Mouse (Mus musculus): ENCODE measurements around the gene Zfp536. TPM values are rescaled to one million over a fixed set of nuclear protein-coding genes. Genes with fewer than 3 reads are reported as not detected.
A peak's percentile ranks its signal among the peaks of the same experiment; 100 is the strongest.
"Not testable (repeated sequence)": the region's sequence is repeated elsewhere in the genome, so short reads cannot be mapped to it uniquely, and the experiment has no call there.

Gene Zfp536
- polyA plus RNA-seq, 1 experiment from 2014 or later, result 34.5 TPM

DNA sequence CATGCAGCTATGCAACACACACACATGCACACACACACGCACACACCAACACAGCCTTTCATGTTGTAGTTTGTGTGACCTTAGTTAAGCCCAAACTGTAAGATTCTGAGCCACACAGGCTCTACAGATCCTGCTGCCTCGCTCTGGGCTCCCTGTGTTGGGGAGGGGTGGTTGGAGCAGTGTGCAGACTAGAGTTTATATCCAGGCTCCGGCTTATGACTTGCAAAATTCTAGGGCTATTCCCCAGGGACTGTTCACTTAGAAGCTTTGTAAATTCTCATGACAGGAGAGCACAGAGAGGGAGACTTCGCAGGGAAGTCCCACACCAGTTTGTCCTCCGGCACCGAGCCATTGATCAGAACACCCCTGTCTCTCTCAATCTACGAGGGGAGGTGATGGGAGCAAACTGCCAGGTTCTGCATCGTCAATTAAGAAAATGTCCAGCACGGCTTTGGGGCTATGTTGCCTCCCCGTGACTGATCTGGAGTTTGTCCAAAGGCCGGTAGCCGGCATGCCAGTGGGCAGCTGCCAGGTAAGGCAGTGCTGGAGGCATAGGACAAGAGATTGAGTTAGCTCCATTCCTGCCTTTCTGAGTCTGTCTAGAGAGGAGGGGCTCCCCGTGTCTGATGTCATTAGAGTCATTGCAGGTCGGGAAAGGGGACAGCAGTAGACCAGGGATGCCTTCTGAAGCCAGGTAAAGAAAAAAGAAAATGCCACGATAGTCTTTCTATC lies 54.6 kb downstream of the Zfp536 start:
- H3K9me3 ChIP-seq (replicated peaks), result no peaks in the 10 kb centered on the region
- ATAC-seq (ENCODE audit: low FRiP score), result peak; percentile 27; the same call in 1 of the 2 replicates
- no peaks in the 10 kb centered on the region for H3K36me3 ChIP-seq
- H3K9ac ChIP-seq (replicated peaks), result no peak overlapping the region
- peaks cover 25% of the 10 kb centered on the region for H3K4me1 ChIP-seq
- WGBS, result 55% methylated on average over 15 of the region's 15 CpGs
- H3K4me3 ChIP-seq (replicated peaks), result no peak overlapping the region
- no peak overlapping the region for H3K27ac ChIP-seq (replicated peaks)
- H3K27me3 ChIP-seq (replicated peaks), result no peaks in the 10 kb centered on the region
- H3K4me2 ChIP-seq, result no peak overlapping the region

DNA sequence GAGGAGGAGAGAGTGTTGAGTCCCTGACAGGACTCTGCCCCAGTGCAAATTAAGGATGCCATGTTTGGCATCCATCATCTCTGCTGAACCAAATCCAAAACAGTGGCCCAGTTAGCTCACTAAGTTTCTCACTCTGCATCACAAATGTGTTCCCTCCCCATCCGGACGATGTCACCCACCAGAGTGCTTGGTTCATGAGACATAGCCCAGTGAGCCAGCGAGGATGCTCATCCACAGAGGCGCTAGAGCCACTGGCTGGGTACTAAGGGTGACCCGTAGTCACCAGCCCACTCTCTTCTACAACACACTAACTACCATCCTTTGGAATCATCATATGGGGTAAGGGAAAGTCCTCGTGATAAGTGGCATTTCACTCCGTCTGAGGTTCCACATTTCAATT lies 56.4 kb downstream of the Zfp536 start:
- peaks cover 12% of the 10 kb centered on the region for H3K4me1 ChIP-seq
- H3K9me3 ChIP-seq (replicated peaks), result no peaks in the 10 kb centered on the region
- H3K9ac ChIP-seq (replicated peaks), result no peak overlapping the region
- H3K27me3 ChIP-seq (replicated peaks), result no peaks in the 10 kb centered on the region
- no peak for ATAC-seq (ENCODE audit: low FRiP score)
- no peak overlapping the region for H3K27ac ChIP-seq (replicated peaks)
- no peak overlapping the region for H3K4me2 ChIP-seq
- no peaks in the 10 kb centered on the region for H3K36me3 ChIP-seq
- WGBS, result 93% methylated on average over 7 of the region's 7 CpGs
- no peak overlapping the region for H3K4me3 ChIP-seq (replicated peaks)

DNA sequence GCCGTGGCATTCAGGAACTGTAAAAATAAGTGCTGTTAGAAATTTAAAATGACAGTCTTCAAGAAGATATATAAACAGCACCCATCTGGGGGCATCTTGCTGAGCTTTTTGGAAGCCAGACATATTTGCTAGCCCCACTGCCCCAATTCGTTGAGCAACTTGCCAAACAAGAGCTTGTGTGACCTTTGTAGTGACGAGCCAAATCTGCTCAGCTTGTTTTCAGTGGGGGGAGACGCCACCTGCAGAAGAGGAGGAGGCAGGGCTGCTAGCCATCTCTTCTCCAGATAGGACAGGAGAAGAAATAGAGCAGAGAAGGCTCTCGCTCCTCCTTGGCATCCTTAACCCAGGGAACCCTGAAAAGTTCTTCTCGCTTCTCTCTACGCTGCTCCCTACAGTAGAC lies 56.8 kb downstream of the Zfp536 start:
- H3K4me1 ChIP-seq, result peaks cover 11% of the 10 kb centered on the region
- H3K4me3 ChIP-seq (replicated peaks), result no peak overlapping the region
- no peak overlapping the region for H3K9ac ChIP-seq (replicated peaks)
- no peaks in the 10 kb centered on the region for H3K9me3 ChIP-seq (replicated peaks)
- no peak overlapping the region for H3K27ac ChIP-seq (replicated peaks)
- no peaks in the 10 kb centered on the region for H3K36me3 ChIP-seq
- H3K4me2 ChIP-seq, result no peak overlapping the region
- WGBS, result 82% methylated on average over 7 of the region's 7 CpGs
- ATAC-seq (ENCODE audit: low FRiP score), result no peak
- no peaks in the 10 kb centered on the region for H3K27me3 ChIP-seq (replicated peaks)

DNA sequence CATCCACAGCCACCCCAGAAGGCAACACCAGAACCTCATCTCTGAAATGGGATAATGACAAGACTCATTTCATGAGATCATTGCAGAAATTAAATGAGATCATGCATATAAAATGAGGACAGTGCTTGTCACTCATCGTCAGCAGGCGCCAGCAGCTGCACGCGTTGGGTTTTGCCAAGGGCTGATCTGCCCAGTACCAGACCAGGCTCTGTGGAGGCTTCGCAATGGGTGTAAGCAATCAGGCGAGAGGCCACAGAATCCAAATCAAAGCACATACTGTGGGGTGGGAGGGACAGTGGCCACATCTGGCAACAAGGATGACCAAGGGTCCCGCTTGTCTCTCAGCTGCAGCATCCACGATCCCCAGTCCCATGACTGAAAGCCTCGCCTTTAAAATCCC lies 69.0 kb downstream of the Zfp536 start:
- no peak overlapping the region for H3K4me2 ChIP-seq
- H3K36me3 ChIP-seq, result no peaks in the 10 kb centered on the region
- no peak overlapping the region for H3K27ac ChIP-seq (replicated peaks)
- no peak for ATAC-seq (ENCODE audit: low FRiP score)
- no peak overlapping the region for H3K9ac ChIP-seq (replicated peaks)
- peaks cover 5% of the 10 kb centered on the region for H3K4me1 ChIP-seq
- no peaks in the 10 kb centered on the region for H3K9me3 ChIP-seq (replicated peaks)
- 80% methylated on average over 9 of the region's 9 CpGs for WGBS
- H3K27me3 ChIP-seq (replicated peaks), result no peaks in the 10 kb centered on the region
- H3K4me3 ChIP-seq (replicated peaks), result no peak overlapping the region

DNA sequence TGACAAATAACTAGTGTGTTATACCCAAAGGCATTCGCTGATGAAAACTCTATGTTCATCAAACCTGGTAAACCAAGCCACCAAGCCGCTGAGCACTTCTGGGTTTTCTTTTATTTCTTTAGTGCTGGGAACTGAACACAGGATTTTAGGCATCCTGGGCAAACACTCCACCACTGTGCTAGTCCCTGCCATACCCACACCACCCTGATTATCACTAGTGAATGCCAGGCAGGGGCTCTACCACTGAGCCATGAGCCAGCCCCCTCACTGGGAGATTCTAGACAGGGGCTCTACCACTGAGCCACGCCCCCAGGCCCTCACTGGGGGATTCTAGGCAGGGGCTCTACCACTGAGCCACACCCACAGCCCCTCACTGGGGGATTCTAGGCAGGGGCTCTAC lies 76.1 kb downstream of the Zfp536 start:
- H3K9me3 ChIP-seq (replicated peaks); ATAC-seq (ENCODE audit: low FRiP score): not testable (repeated sequence)
- 95% methylated on average over 3 of the region's 3 CpGs for WGBS

DNA sequence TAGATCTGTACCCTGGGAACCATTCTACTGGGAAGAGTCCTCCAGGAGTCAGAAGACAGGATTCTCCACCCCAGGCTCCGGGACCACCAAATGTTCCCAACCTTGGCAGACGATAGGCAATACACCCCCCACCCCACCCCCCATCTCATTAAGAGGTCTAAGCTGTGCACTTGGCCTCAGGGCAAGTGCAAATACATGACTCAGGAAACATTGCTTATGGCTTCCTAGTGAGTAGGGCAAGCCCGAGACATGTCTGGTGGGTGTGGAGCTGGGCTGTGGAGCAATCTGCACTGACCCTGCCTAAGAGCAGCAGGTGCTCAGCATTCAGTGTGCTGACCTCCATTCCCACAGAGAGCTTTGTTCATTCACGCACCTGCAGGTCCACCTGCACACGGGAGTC lies 78.4 kb downstream of the Zfp536 start:
- H3K4me1 ChIP-seq, result peaks cover 22% of the 10 kb centered on the region
- no peak overlapping the region for H3K9ac ChIP-seq (replicated peaks)
- no peak overlapping the region for H3K4me2 ChIP-seq
- H3K9me3 ChIP-seq (replicated peaks), result no peaks in the 10 kb centered on the region
- H3K4me3 ChIP-seq (replicated peaks), result no peak overlapping the region
- no peaks in the 10 kb centered on the region for H3K36me3 ChIP-seq
- 53% methylated on average over 5 of the region's 5 CpGs for WGBS
- no peak for ATAC-seq (ENCODE audit: low FRiP score)
- H3K27me3 ChIP-seq (replicated peaks), result no peaks in the 10 kb centered on the region
- no peak overlapping the region for H3K27ac ChIP-seq (replicated peaks)

More for the DNA sequence above, 76.1 kb downstream of the Zfp536 start:
- H3K4me1 ChIP-seq, result peaks cover 14% of the 10 kb centered on the region
- H3K27me3 ChIP-seq (replicated peaks); H3K36me3 ChIP-seq; H3K9ac ChIP-seq (replicated peaks); H3K4me3 ChIP-seq (replicated peaks); H3K4me2 ChIP-seq; H3K27ac ChIP-seq (replicated peaks): not testable (repeated sequence)

DNA sequence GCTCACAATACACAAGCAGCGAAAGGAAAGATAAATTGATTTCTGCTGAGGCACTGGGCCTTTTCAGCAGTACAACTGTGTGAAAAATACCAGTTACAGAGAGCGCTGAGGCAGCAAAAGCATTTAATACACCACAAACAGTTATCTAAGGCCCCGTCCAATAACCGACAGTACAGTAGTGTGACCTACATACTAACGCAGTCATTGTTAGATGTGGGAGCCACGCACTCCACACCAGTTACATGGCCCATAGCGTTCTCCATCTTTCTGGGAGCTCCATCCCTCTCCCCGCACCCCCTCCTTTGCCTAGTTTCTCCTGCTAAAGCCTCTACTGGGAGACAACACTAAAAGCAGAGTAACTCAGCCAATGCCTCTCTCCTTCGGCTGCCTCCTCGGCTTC lies 82.8 kb downstream of the Zfp536 start:
- peaks cover 39% of the 10 kb centered on the region for H3K4me1 ChIP-seq
- WGBS, result 24% methylated on average over 10 of the region's 10 CpGs
- ATAC-seq (ENCODE audit: low FRiP score), result no peak
- peak overlapping the region; percentile 51; the same call in 1 of the 2 replicates for H3K27ac ChIP-seq (replicated peaks)
- no peak overlapping the region; the same call in 1 of the 2 replicates for H3K4me2 ChIP-seq
- H3K9ac ChIP-seq (replicated peaks), result no peak overlapping the region
- H3K9me3 ChIP-seq (replicated peaks), result no peaks in the 10 kb centered on the region
- H3K27me3 ChIP-seq (replicated peaks), result no peaks in the 10 kb centered on the region
- H3K36me3 ChIP-seq, result no peaks in the 10 kb centered on the region
- H3K4me3 ChIP-seq (replicated peaks), result no peak overlapping the region

DNA sequence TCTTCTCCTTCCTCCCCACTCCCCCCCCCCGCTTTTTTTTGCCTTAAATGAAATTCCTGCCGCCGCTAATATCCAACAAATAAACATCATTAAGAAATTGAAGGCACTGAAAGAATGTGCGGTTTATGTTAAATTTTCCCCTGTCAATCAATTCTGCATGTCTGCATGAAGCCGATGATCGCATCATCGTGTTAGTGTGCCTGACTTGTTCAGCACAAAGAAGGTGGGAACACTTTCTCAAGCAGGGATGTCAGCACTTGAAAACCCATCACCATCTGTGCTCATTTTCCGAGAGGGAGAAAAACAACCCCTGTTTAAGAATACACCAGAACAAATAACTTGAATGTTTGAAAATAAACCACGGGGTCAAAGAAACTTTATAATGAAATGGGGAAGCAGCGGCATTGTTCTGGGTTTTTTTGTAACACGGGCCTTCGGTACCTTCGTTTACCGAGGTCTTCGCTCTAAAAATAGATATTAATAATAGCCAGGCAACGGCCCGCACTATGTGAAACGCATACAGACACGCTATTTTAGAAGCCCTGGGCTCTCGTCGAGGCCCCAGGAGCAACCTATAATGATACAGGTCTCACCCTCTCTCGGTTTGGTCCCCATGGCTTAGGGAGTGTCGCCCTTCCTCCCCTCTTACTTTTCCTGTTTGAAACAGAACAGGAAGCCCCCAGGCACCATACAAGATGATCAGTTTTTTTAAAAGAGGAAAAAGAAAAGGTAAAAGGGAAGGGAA lies 83.7 kb downstream of the Zfp536 start:
- H3K4me3 ChIP-seq (replicated peaks), result 0 out of 2 replicates have a peak overlapping the region, but pooled peaks have one; percentile 5
- H3K4me1 ChIP-seq, result peaks cover 33% of the 10 kb centered on the region
- no peak overlapping the region for H3K9ac ChIP-seq (replicated peaks)
- no peak for ATAC-seq (ENCODE audit: low FRiP score)
- H3K36me3 ChIP-seq, result no peaks in the 10 kb centered on the region
- no peaks in the 10 kb centered on the region for H3K9me3 ChIP-seq (replicated peaks)
- no peaks in the 10 kb centered on the region for H3K27me3 ChIP-seq (replicated peaks)
- 12% methylated on average over 23 of the region's 23 CpGs for WGBS
- no peak overlapping the region for H3K27ac ChIP-seq (replicated peaks)
- peak overlapping the region; percentile 46 for H3K4me2 ChIP-seq

DNA sequence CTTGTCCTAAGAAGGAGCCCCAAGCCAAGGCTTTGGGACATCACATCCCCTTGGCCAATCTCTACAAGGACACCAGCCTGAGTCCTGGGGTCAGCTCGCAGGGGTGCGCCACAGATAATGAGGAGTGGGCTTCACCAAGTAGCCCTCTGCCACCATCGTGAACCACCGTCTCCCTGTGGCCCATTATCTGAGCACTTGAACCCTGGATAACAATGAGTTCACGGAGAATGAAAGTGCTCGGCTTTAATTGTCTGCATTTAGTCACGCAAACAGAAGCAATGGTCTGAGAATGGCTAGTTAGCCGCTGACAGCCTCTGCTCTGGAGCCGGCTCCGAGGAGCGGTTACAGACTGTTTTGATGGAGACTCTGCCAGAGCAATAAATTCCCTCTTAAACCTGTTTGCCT lies 84.3 kb downstream of the Zfp536 start:
- 0 out of 2 replicates have a peak, but pooled peaks have one; percentile 29 for ATAC-seq (ENCODE audit: low FRiP score)
- H3K4me3 ChIP-seq (replicated peaks), result 0 out of 2 replicates have a peak overlapping the region, but pooled peaks have one; percentile 5

DNA sequence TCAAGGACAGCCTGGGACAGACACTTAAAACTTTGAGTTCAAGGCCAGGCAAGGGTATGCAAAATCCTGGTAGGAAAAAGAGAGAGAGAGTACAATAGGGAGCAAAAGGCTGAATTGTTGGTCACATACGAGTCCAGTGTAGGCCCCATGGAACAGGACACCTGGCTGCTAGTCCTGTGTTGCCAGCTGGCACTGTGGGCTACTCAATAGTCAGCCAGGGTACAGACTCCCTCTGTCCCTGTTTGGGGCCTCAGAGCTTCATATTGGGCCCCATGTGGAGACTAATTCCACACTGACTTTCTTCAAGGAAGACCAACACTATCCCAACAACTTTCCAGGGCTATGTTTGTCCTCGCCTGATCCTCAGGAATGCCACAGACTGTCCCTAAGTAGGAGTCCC lies 87.1 kb downstream of the Zfp536 start:
- 90% methylated on average over 2 of the region's 2 CpGs for WGBS
- no peaks in the 10 kb centered on the region for H3K9me3 ChIP-seq (replicated peaks)
- H3K4me3 ChIP-seq (replicated peaks), result no peak overlapping the region

More for the DNA sequence above, 84.3 kb downstream of the Zfp536 start:
- Histone ChIP-seq H3K4me2 (peak overlapping the region; percentile 46), H3K4me1 (peaks cover 33% of the 10 kb centered on the region), H3K9me3 (replicated peaks) (no peaks in the 10 kb centered on the region), H3K27me3 (replicated peaks) (no peaks in the 10 kb centered on the region), H3K9ac (replicated peaks) (no peak overlapping the region), H3K36me3 (no peaks in the 10 kb centered on the region), H3K27ac (replicated peaks) (peak overlapping the region; percentile 48; the same call in 1 of the 2 replicates)
- WGBS, result 16% methylated on average over 11 of the region's 11 CpGs

DNA sequence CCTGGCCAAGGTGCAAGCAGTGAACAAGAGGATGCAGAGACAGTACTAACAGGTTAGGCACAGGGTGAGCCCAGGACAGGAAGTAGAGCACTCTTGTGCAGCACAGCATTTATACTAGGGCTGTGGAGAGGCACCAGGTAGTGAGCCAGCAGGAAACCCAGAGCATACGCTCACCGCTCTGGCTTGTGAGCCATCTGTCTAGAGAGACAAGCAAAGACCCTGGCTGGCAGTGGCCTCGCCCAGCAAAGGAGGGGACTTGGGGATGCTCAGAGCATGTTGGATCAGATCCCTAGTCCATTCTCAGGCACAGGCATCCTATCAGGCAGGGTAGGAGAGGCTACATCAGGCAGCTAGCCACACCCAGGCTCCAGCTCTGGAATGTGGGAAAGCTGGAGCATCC lies 88.2 kb downstream of the Zfp536 start:
- Histone ChIP-seq H3K4me1 (peaks cover 20% of the 10 kb centered on the region), H3K9ac (replicated peaks) (no peak overlapping the region), H3K27ac (replicated peaks) (no peak overlapping the region), H3K4me3 (replicated peaks) (no peak overlapping the region), H3K9me3 (replicated peaks) (no peaks in the 10 kb centered on the region), H3K27me3 (replicated peaks) (no peaks in the 10 kb centered on the region), H3K4me2 (no peak overlapping the region), H3K36me3 (no peaks in the 10 kb centered on the region)
- whole genome bisulfite sequencing, result 79% methylated on average over 3 of the region's 3 CpGs
- ATAC-seq (ENCODE audit: low FRiP score), result no peak

More for the DNA sequence above, 87.1 kb downstream of the Zfp536 start:
- Histone ChIP-seq H3K36me3 (no peaks in the 10 kb centered on the region), H3K9ac (replicated peaks) (no peak overlapping the region), H3K27ac (replicated peaks) (no peak overlapping the region), H3K4me2 (no peak overlapping the region), H3K27me3 (replicated peaks) (no peaks in the 10 kb centered on the region), H3K4me1 (peaks cover 28% of the 10 kb centered on the region)
- ATAC-seq (ENCODE audit: low FRiP score), result no peak

DNA sequence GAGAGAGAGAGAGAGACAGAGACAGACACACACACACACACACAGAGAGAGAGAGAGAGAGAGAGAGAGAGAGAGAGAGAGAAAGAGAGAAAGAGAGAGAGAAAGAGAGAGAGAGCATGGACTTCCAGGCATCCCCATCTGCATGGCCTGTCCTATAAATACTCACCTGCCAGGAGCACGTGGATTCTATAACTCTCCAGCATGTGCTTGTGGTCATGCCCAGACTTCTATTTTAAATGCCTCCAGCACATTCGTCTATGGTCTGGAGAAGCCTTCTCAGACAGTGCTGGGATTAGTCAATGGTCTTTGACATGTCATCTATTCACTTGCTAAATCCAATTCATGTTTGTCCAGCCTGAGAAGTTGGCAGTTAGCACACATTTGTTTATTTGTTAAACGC lies 92.1 kb downstream of the Zfp536 start:
- no peaks in the 10 kb centered on the region for H3K9me3 ChIP-seq (replicated peaks)
- no peak overlapping the region for H3K4me3 ChIP-seq (replicated peaks)
- H3K9ac ChIP-seq (replicated peaks), result no peak overlapping the region
- H3K27ac ChIP-seq (replicated peaks), result no peak overlapping the region
- no peaks in the 10 kb centered on the region for H3K4me1 ChIP-seq
- no peaks in the 10 kb centered on the region for H3K27me3 ChIP-seq (replicated peaks)
- no peak for ATAC-seq (ENCODE audit: low FRiP score)
- H3K4me2 ChIP-seq, result no peak overlapping the region
- 67% methylated on average over 3 of the region's 3 CpGs for WGBS
- H3K36me3 ChIP-seq, result no peaks in the 10 kb centered on the region
